Mouse (Mus musculus) spleen, adult 2 months (tissue): ENCODE measurements at regions not wholly inside any gene's neighbourhood (a gene's known extent, or its start where the extent isn't known, plus 50 kb on each side); places are given as distances from the start of the nearest gene placed in this dataset.

ENCODE experiments used
- DNase-seq, 2 experiments: peaks; one replicate each; pipeline versions ENCODE4 v3.0.0 to v3.0.0-alpha.2; 2012 to 2021; ENCODE audit warnings: low spot score in 2 of 2, low read depth in 1 of 2
- H3K27ac ChIP-seq: fragments of 200-500 bp; 2 replicates; pipeline ENCODE4 v1.5.1; 2012; ENCODE audit warnings: low read length, inconsistent platforms; ENCODE audit not compliant: insufficient read depth
- H3K27me3 ChIP-seq: fragments of 200-500 bp; 2 replicates; pipeline ENCODE4 v1.6.1; 2012; ENCODE audit warnings: mild to moderate bottlenecking, moderate library complexity, low read length, inconsistent platforms; ENCODE audit not compliant: control insufficient read depth, insufficient read depth
- H3K36me3 ChIP-seq: fragments of 200-500 bp; 2 replicates; pipeline ENCODE4 v1.6.1; 2012; ENCODE audit warnings: mild to moderate bottlenecking, low read length, inconsistent platforms; ENCODE audit not compliant: control insufficient read depth, insufficient read depth
- H3K4me1 ChIP-seq: fragments of 200-500 bp; 2 replicates; pipeline ENCODE4 v1.6.1; 2011; ENCODE audit warnings: inconsistent platforms; ENCODE audit not compliant: control insufficient read depth, insufficient read depth, insufficient read length
- H3K4me3 ChIP-seq: fragments of 200-500 bp; 2 replicates; pipeline ENCODE4 v1.5.1; 2011; ENCODE audit warnings: mild to moderate bottlenecking, inconsistent platforms; ENCODE audit not compliant: insufficient read depth, insufficient read length; ENCODE audit errors: extremely low read depth
- CTCF ChIP-seq: fragments of 200-500 bp; IDR thresholded peaks from 2 replicates; pipeline ENCODE4 v1.5.1; 2011; ENCODE audit warnings: mild to moderate bottlenecking, inconsistent platforms; ENCODE audit not compliant: insufficient read depth, insufficient read length, insufficient replicate concordance; ENCODE audit errors: extremely low read depth
- POLR2A ChIP-seq: fragments of 200-500 bp; IDR thresholded peaks from 2 replicates; pipeline ENCODE4 v1.6.1; 2011; ENCODE audit warnings: low read depth, low read length, inconsistent platforms
- WGBS: fragments of 180-500 bp; shearing (Covaris S2); methylation state at CpG from one replicate; pipeline ENCODE4 v1.1.7; 2018; 5-methylcytosine and 5-hydroxymethylcytosine counted together

GRCm38 (mm10) chr15:28129536-28129935 is 74.0 kb upstream of the Dnah5 start:
- 90% methylated on average over 7 of the region's 7 CpGs for WGBS
- TF ChIP-seq CTCF: no peak
- no peak for TF ChIP-seq POLR2A
- Histone ChIP-seq H3K27me3 (no peaks in the 10 kb centered on the region), H3K27ac (no peak overlapping the region), H3K4me3 (no peak overlapping the region), H3K4me1 (no peaks in the 10 kb centered on the region), H3K36me3 (no peaks in the 10 kb centered on the region)
- no peak for DNase-seq

- Histone ChIP-seq H3K4me3 (no peak overlapping the region), H3K36me3 (no peaks in the 10 kb centered on the region), H3K27ac (no peak overlapping the region), H3K4me1 (no peaks in the 10 kb centered on the region), H3K27me3 (no peaks in the 10 kb centered on the region)
- no peak for DNase-seq
- TF ChIP-seq POLR2A (no peak), CTCF (no peak)
- WGBS: 88% methylated on average over 4 of the region's 4 CpGs
Measured at GRCm38 (mm10) chr15:28131546-28131945, 72.0 kb upstream of the Dnah5 start.

- DNase-seq: no peak
- H3K4me1 ChIP-seq: no peaks in the 10 kb centered on the region
- no peak for TF ChIP-seq CTCF
- TF ChIP-seq POLR2A: no peak
- H3K36me3 ChIP-seq: no peaks in the 10 kb centered on the region
- no peak overlapping the region for H3K4me3 ChIP-seq
- 84% methylated on average over 10 of the region's 10 CpGs for WGBS
- H3K27me3 ChIP-seq: no peaks in the 10 kb centered on the region
- H3K27ac ChIP-seq: no peak overlapping the region
Measured at GRCm38 (mm10) chr15:28133171-28133810, 70.3 kb upstream of the Dnah5 start.

GRCm38 (mm10) chr15:28134206-28134605 is 69.3 kb upstream of the Dnah5 start:
- 87% methylated on average over 2 of the region's 2 CpGs for WGBS
- Histone ChIP-seq H3K27me3 (no peaks in the 10 kb centered on the region), H3K36me3 (no peaks in the 10 kb centered on the region), H3K4me1 (no peaks in the 10 kb centered on the region), H3K4me3 (no peak overlapping the region), H3K27ac (no peak overlapping the region)
- TF ChIP-seq POLR2A (no peak), CTCF (no peak)
- DNase-seq: no peak

GRCm38 (mm10) chr15:28138806-28139205 is 64.7 kb upstream of the Dnah5 start:
- no peak for DNase-seq
- no peaks in the 10 kb centered on the region for H3K4me1 ChIP-seq
- 69% methylated on average over 2 of the region's 2 CpGs for WGBS
- no peak overlapping the region for H3K27ac ChIP-seq
- H3K36me3 ChIP-seq: no peaks in the 10 kb centered on the region
- no peaks in the 10 kb centered on the region for H3K27me3 ChIP-seq
- no peak overlapping the region for H3K4me3 ChIP-seq
- TF ChIP-seq CTCF: no peak
- no peak for TF ChIP-seq POLR2A

GRCm38 (mm10) chr15:28140301-28140700 is 63.3 kb upstream of the Dnah5 start:
- WGBS: 94% methylated on average over 8 of the region's 8 CpGs
- H3K27me3 ChIP-seq: no peaks in the 10 kb centered on the region
- no peaks in the 10 kb centered on the region for H3K36me3 ChIP-seq
- H3K4me1 ChIP-seq: no peaks in the 10 kb centered on the region
- DNase-seq: no peak
- TF ChIP-seq POLR2A (no peak), CTCF (no peak)
- H3K27ac ChIP-seq: no peak overlapping the region
- no peak overlapping the region for H3K4me3 ChIP-seq

GRCm38 (mm10) chr15:28141345-28141744 is 62.2 kb upstream of the Dnah5 start:
- Histone ChIP-seq H3K27ac (no peak overlapping the region), H3K27me3 (no peaks in the 10 kb centered on the region), H3K4me1 (no peaks in the 10 kb centered on the region), H3K4me3 (no peak overlapping the region), H3K36me3 (no peaks in the 10 kb centered on the region)
- WGBS: 84% methylated on average over 6 of the region's 6 CpGs
- no peak for TF ChIP-seq POLR2A
- no peak for TF ChIP-seq CTCF
- no peak for DNase-seq
